ENCODE assay signal across 8 mouse cellular contexts in the genomic region with DNA sequence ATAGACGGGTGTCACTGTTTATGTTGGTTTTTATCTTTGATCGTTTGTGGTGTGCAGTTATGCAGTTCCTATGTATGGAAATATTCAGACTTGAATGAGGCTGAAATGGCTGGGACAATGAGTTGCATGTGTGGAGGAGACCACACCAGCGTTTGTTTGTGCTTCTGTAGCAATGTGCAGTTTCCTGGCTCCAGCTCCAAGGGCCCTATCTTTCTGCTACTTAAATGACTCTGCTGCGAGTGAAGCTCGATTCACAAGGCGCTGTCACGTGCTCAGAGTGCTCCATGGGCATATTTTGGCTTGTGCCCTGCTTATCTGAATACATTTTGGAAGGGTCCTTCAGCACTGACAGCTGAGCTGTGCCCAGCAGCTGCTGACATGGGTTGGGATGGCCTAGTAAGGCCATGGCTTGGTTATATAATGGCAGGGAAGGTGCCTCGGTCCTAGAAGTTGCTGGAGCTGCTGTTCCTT. TPM values are rescaled to one million over a fixed set of nuclear protein-coding genes. Genes with fewer than 3 reads are reported as not detected.
DNase-seq lines count a peak whose midpoint lies in the region; ATAC-seq and TF ChIP-seq lines count a peak whose summit lies in the region.

No protein-coding gene starts in this region.

- WGBS in lung, embryonic 15.5 days, result 11% methylated on average over 8 of the region's 8 CpGs

- TF ChIP-seq POLR2A in cortical plate, adult 2 months (IDR thresholded peaks at IDR 0.05; ENCODE audit: extremely low read depth, insufficient read depth, low read length), result no peak

- H3K4me2 ChIP-seq in lung, embryonic 15.5 days, result peak overlapping the region; percentile 71

- DNase-seq in right cerebral cortex, adult 2 months (ENCODE audit: low spot score in 2 of 2), result peak; percentile 49 to 64
- no peak for DNase-seq in right cerebral cortex, postnatal 14 days
- DNase-seq in heart, adult 8-10 months (ENCODE audit: low spot score), result peak; percentile 80
- peak; percentile 53 to 59 for DNase-seq in kidney, adult 8-10 months
- peak; percentile 94 for DNase-seq in skeletal muscle tissue, adult 2 months (ENCODE audit: low read depth, low spot score)
- DNase-seq in urinary bladder, postnatal 10 days (ENCODE audit: low spot score), result no peak

- H3K9ac ChIP-seq in lung, embryonic 15.5 days, result no peak overlapping the region

- H3K27me3 ChIP-seq in lung, embryonic 15.5 days, result no peaks in the 10 kb centered on the region

- no peaks in the 10 kb centered on the region for H3K9me3 ChIP-seq in lung, embryonic 15.5 days

- ATAC-seq in lung, embryonic 15.5 days (ENCODE audit: borderline replicate concordance, extremely low read depth, low FRiP score, low TSS enrichment), result no peak

- H3K4me3 ChIP-seq in cortical plate, adult 2 months (ENCODE audit: insufficient read depth, low read length), result peak overlapping the region; percentile 89
- H3K4me3 ChIP-seq in lung, embryonic 15.5 days, result peak overlapping the region; percentile 13; the same call in 1 of the 2 replicates

- no peak for TF ChIP-seq CTCF in cortical plate, adult 2 months (IDR thresholded peaks at IDR 0.05; ENCODE audit: extremely low read depth, insufficient read depth, low read length)

- no peaks in the 10 kb centered on the region; the same call in 1 of the 2 replicates for H3K36me3 ChIP-seq in lung, embryonic 15.5 days

- H3K27ac ChIP-seq in cortical plate, adult 2 months (ENCODE audit: insufficient read depth, low read length), result no peak overlapping the region
- peak overlapping the region; percentile 95 for H3K27ac ChIP-seq in lung, embryonic 15.5 days

- peaks cover 3% of the 10 kb centered on the region for H3K4me1 ChIP-seq in cortical plate, adult 2 months (ENCODE audit: control insufficient read depth, insufficient read depth, low read length)
- H3K4me1 ChIP-seq in lung, embryonic 15.5 days, result peaks cover 70% of the 10 kb centered on the region

RNA-seq across cellular contexts. Expression of a gene that starts 2.5 kb away (rescaled TPM):
- polyA plus RNA-seq in cortical plate, adult 2 months (2012; rRNA removed), result 46.5 and 47.0 TPM in 2 replicates
- 10 to 100 TPM; 62.0 to 81.1 (median 73.3) TPM for total RNA-seq in heart, adult 8-10 months (2022)
- polyA plus RNA-seq in lung, embryonic 15.5 days (2015; fragmentation: Nextera tagmentation; extraction: Ambion mirVana), result 12.8 TPM in 2 replicates

RNA-seq across cellular contexts. Expression of a gene that starts 2.6 kb away (rescaled TPM):
- polyA plus RNA-seq in cortical plate, adult 2 months (2012; rRNA removed), result 90.3 and 92.6 TPM in 2 replicates
- 10 to 100 TPM; 44.4 to 54.1 (median 49.2) TPM for total RNA-seq in heart, adult 8-10 months (2022)
- 174 and 175 TPM in 2 replicates for polyA plus RNA-seq in lung, embryonic 15.5 days (2015; fragmentation: Nextera tagmentation; extraction: Ambion mirVana)

Comparison
In these comparisons a context has a peak if more than half of its experiments do, and no peak if none do; other contexts are left out.
1. DNase-seq: peak in right cerebral cortex, adult 2 months (2 of 2), heart, adult 8-10 months (single experiment), kidney, adult 8-10 months (2 of 2) and skeletal muscle tissue, adult 2 months (single experiment); none in right cerebral cortex, postnatal 14 days (single experiment) and urinary bladder, postnatal 10 days (single experiment).